Mouse (Mus musculus): ENCODE data around the gene Unc13d. TPM values are rescaled to one million over a fixed set of nuclear protein-coding genes. Genes with fewer than 3 reads are reported as not detected.
A peak's percentile ranks its signal among the peaks of the same experiment; 100 is the strongest.

Gene Unc13d
- polyA plus RNA-seq, 1 experiment from 2014 or later: 1.1 TPM

DNA sequence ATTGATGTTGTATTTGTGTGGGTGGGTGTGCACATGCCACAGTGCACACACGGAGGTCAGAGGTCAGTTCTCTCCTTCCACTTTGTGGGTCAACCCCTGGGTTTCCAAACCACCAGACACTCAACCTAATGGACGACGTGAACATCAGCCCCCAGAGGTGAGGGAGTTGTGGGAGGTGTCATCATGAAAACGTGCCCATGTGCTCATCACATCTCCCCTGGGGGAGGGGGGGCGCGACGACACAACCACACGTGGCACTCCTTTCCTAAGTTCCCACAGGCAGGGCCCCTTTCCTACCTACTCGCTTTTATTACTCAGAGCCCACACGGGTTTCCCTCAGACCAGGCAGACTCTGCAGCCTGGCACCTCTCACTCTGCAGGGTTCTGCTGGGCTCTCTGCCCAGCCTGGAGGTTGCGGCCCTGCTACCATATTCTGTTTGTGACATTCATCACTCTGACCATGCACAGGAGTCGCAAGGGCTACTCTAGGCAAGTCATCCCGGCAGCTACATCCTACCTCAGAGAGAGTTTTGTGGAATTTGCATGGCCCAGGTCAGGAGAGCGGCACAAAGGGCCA, 5.4 kb upstream of the Unc13d start:
- Histone ChIP-seq H3K27me3 (replicated peaks; ENCODE audit: control insufficient read depth, insufficient read depth, low read length) (no peaks in the 10 kb centered on the region), H3K27ac (ENCODE audit: low read depth, low read length) (peak overlapping the region; percentile 15; the same call in 1 of the 2 replicates), H3K4me1 (replicated peaks; ENCODE audit: control insufficient read depth, insufficient read depth, low read length) (0 out of 2 replicates have a peak, but pooled peaks cover 2% of the 10 kb centered on the region), H3K4me3 (ENCODE audit: low read depth, low read length) (no peak overlapping the region), H3K4me2 (replicated peaks; ENCODE audit: low read depth) (no peak overlapping the region), H3K9me3 (ENCODE audit: control insufficient read depth) (no peaks in the 10 kb centered on the region), H3K9ac (ENCODE audit: low read depth, low read length) (no peak overlapping the region), H3K36me3 (ENCODE audit: control insufficient read depth, insufficient read depth) (peaks cover 54% of the 10 kb centered on the region)
- TF ChIP-seq CTCF (IDR thresholded peaks at IDR 0.05; ENCODE audit: low read depth): no peak
- WGBS: 84% methylated on average over 14 of the region's 14 CpGs
- no peak for ATAC-seq

DNA sequence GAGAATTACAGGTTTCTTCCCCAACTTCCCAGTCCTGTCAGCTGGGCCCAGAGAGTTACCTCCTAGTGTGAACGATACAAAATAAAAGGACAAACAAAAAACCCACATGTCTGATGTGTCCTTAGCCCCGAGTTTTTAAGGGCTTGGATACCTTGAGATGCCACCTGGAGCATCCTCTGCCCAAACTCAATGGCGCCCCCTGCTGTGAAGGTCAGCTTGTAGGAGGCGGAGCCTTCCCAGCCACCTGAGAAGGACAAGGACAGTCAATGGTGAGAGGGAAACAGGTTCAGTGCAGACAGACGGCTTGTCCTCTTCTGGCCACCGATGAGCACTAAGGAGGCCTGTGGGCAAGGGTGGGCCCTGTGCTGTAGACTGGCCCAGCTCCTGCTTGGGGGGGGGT, 3.3 kb upstream of the Unc13d start:
- ATAC-seq: no peak
- no peak overlapping the region for H3K4me2 ChIP-seq (replicated peaks; ENCODE audit: low read depth)
- peaks cover 54% of the 10 kb centered on the region for H3K36me3 ChIP-seq (ENCODE audit: control insufficient read depth, insufficient read depth)
- TF ChIP-seq CTCF (IDR thresholded peaks at IDR 0.05; ENCODE audit: low read depth): peak; percentile 79
- H3K4me3 ChIP-seq (ENCODE audit: low read depth, low read length): no peak overlapping the region
- H3K27ac ChIP-seq (ENCODE audit: low read depth, low read length): no peak overlapping the region
- H3K9me3 ChIP-seq (ENCODE audit: control insufficient read depth): no peaks in the 10 kb centered on the region
- WGBS: 60% methylated on average over 6 of the region's 6 CpGs
- H3K9ac ChIP-seq (ENCODE audit: low read depth, low read length): no peak overlapping the region
- H3K4me1 ChIP-seq (replicated peaks; ENCODE audit: control insufficient read depth, insufficient read depth, low read length): 0 out of 2 replicates have a peak, but pooled peaks cover 4% of the 10 kb centered on the region
- no peaks in the 10 kb centered on the region for H3K27me3 ChIP-seq (replicated peaks; ENCODE audit: control insufficient read depth, insufficient read depth, low read length)

DNA sequence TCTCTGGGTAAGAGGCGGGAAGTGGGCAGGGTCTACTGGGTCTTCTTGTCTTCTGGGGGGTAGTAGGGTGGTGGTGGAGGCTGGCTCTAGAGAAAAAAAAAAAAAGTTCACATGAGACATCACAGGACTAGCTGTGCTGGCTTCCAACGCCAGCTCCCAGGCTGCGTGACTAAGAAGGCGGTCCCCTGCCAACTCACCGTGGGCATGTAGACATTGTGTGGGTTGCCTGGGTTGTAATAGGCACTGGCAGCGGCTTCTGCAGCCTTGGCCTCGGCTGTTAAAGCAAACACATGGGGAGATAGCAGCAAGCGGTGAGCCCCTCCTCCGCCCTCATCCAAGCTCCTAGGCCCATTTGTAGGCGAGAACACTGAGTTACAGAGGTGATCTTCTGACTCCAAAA, 1.8 kb upstream of the Unc13d start:
- peaks cover 4% of the 10 kb centered on the region; the same call in 1 of the 2 replicates for H3K4me1 ChIP-seq (replicated peaks; ENCODE audit: control insufficient read depth, insufficient read depth, low read length)
- H3K4me2 ChIP-seq (replicated peaks; ENCODE audit: low read depth): no peak overlapping the region
- no peak overlapping the region for H3K4me3 ChIP-seq (ENCODE audit: low read depth, low read length)
- H3K27me3 ChIP-seq (replicated peaks; ENCODE audit: control insufficient read depth, insufficient read depth, low read length): no peaks in the 10 kb centered on the region
- WGBS: 66% methylated on average over 10 of the region's 10 CpGs
- H3K9me3 ChIP-seq (ENCODE audit: control insufficient read depth): no peaks in the 10 kb centered on the region
- H3K27ac ChIP-seq (ENCODE audit: low read depth, low read length): no peak overlapping the region; the same call in 1 of the 2 replicates
- H3K9ac ChIP-seq (ENCODE audit: low read depth, low read length): no peak overlapping the region
- H3K36me3 ChIP-seq (ENCODE audit: control insufficient read depth, insufficient read depth): peaks cover 54% of the 10 kb centered on the region
- ATAC-seq: no peak
- TF ChIP-seq CTCF (IDR thresholded peaks at IDR 0.05; ENCODE audit: low read depth): no peak

DNA sequence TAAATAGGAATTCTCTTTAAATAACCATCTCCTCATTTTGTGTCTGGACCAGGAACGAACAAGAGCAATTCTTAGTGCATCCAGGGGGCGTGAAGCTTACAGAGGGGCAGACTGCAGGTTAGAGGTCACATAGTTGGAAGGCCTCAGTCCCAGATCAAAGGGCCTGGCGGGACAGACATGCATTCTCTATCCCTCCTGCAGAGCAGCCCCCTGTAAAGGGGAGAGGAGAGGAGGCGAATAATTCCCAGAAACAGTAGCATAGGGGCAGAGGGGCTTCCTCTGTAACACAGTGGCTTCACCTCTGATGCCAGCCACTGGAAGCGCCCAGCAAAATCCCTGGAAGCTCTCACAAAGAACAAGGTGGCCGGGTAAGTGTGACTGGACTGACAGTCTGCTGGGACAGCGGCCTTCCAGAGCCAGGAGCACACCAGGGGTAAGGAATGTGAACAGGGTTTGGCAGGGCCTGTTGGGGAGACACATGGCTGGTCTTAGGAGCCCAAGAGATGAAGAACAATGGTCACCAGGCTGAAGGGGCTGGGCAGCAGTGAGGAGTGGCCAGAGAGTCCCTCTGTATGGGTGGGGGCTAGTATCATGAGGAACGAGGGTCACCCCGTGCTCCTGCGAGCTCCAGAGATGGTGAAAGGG, 1.0 kb upstream of the Unc13d start:
- H3K9me3 ChIP-seq (ENCODE audit: control insufficient read depth): no peaks in the 10 kb centered on the region
- H3K27ac ChIP-seq (ENCODE audit: low read depth, low read length): no peak overlapping the region
- no peak for TF ChIP-seq CTCF (IDR thresholded peaks at IDR 0.05; ENCODE audit: low read depth)
- no peak overlapping the region for H3K4me3 ChIP-seq (ENCODE audit: low read depth, low read length)
- 59% methylated on average over 10 of the region's 10 CpGs for WGBS
- no peak for ATAC-seq
- H3K9ac ChIP-seq (ENCODE audit: low read depth, low read length): no peak overlapping the region
- peaks cover 48% of the 10 kb centered on the region for H3K36me3 ChIP-seq (ENCODE audit: control insufficient read depth, insufficient read depth)
- no peaks in the 10 kb centered on the region for H3K27me3 ChIP-seq (replicated peaks; ENCODE audit: control insufficient read depth, insufficient read depth, low read length)
- no peak overlapping the region for H3K4me2 ChIP-seq (replicated peaks; ENCODE audit: low read depth)
- H3K4me1 ChIP-seq (replicated peaks; ENCODE audit: control insufficient read depth, insufficient read depth, low read length): peaks cover 4% of the 10 kb centered on the region; the same call in 1 of the 2 replicates

DNA sequence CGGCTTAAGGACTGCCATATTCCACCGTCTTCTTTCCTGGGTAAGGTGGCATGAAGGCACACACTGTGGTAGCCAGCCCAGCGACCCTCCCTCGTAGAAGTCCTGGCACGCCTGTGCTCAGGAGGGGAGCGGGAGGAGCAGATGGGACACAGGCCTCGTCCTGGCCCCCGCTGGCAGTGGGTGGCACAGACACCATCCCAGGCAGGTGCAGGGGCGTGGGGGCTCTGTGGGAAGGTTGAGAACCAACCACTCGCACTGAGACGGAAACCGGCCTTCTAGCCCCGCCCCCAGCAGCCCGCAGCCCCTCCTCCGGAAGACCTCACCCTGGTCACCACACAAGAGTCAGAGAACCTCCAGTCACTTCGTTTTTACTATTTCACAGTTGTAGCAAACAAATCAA, 460 bp upstream of the Unc13d start:
- H3K4me3 ChIP-seq (ENCODE audit: low read depth, low read length): peak overlapping the region; percentile 29

DNA sequence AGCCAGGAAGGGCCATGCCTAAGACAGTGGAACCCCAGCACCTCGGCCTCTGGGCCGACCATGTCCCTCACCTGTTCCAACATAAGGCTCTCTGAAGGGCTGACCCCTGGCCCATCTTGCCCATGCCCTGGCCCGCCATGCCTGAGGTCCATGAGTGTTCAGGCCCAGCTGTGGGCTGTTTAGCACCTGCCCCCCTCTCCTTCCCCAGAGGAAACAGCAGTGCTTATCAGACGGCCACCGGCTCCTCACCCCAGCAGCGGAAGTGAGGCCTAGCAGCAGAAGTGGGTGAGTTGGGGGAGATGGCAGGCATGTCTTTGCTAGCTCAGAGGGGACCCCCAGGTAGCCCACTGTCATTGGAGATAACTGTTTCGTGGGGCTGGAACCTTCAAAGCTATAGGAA, 925 bp downstream of the Unc13d start:
- Histone ChIP-seq H3K4me3 (ENCODE audit: low read depth, low read length) (peak overlapping the region; percentile 29; the same call in 1 of the 2 replicates), H3K9ac (ENCODE audit: low read depth, low read length) (peak overlapping the region; percentile 40; the same call in 1 of the 2 replicates), H3K9me3 (ENCODE audit: control insufficient read depth) (no peaks in the 10 kb centered on the region), H3K4me1 (replicated peaks; ENCODE audit: control insufficient read depth, insufficient read depth, low read length) (peaks cover 4% of the 10 kb centered on the region; the same call in 1 of the 2 replicates), H3K4me2 (replicated peaks; ENCODE audit: low read depth) (peak overlapping the region; percentile 64), H3K27me3 (replicated peaks; ENCODE audit: control insufficient read depth, insufficient read depth, low read length) (no peaks in the 10 kb centered on the region), H3K27ac (ENCODE audit: low read depth, low read length) (no peak overlapping the region), H3K36me3 (ENCODE audit: control insufficient read depth, insufficient read depth) (peaks cover 29% of the 10 kb centered on the region)
- ATAC-seq: no peak
- 77% methylated on average over 7 of the region's 7 CpGs for WGBS
- TF ChIP-seq CTCF (IDR thresholded peaks at IDR 0.05; ENCODE audit: low read depth): no peak

More for the DNA sequence above, 460 bp upstream of the Unc13d start:
- H3K4me1 ChIP-seq (replicated peaks; ENCODE audit: control insufficient read depth, insufficient read depth, low read length): peaks cover 4% of the 10 kb centered on the region; the same call in 1 of the 2 replicates
- peaks cover 42% of the 10 kb centered on the region for H3K36me3 ChIP-seq (ENCODE audit: control insufficient read depth, insufficient read depth)
- H3K27ac ChIP-seq (ENCODE audit: low read depth, low read length): peak overlapping the region; percentile 62
- no peaks in the 10 kb centered on the region for H3K9me3 ChIP-seq (ENCODE audit: control insufficient read depth)
- ATAC-seq: peak; percentile 7
- 7% methylated on average over 16 of the region's 16 CpGs for WGBS
- peak overlapping the region; percentile 64 for H3K4me2 ChIP-seq (replicated peaks; ENCODE audit: low read depth)
- no peak overlapping the region for H3K9ac ChIP-seq (ENCODE audit: low read depth, low read length)
- TF ChIP-seq CTCF (IDR thresholded peaks at IDR 0.05; ENCODE audit: low read depth): no peak
- H3K27me3 ChIP-seq (replicated peaks; ENCODE audit: control insufficient read depth, insufficient read depth, low read length): no peaks in the 10 kb centered on the region

All from intestine, postnatal 0 days (tissue).